Mouse (Mus musculus) adrenal gland, postnatal 4 days (tissue): ENCODE measurements around the gene Hid1. TPM values are rescaled to one million over a fixed set of nuclear protein-coding genes. Genes with fewer than 3 reads are reported as not detected.
"Not testable (repeated sequence)": the region's sequence is repeated elsewhere in the genome, so short reads cannot be mapped to it uniquely, and the experiment has no call there.

ENCODE experiments used
- DNase-seq, 2 experiments: peaks; one replicate each; pipeline ENCODE4 v3.0.0; 2021 to 2022; ENCODE audit warnings: low spot score in 2 of 2, mixed read lengths in 2 of 2
- long read RNA-seq, 2 experiments: library from polyadenylated mRNA; stranded (forward); transcript quantifications; one replicate each; pipeline ENCODE4 v2.0.0; 2021
- total RNA-seq, 2 experiments: library from RNA; stranded (reverse); gene quantifications; 2 replicates each; pipeline ENCODE4 v1.2.3; 2021

The Hid1 gene
- 10 to 100 TPM; 29.0 to 34.2 TPM for total RNA-seq
- long read RNA-seq, experiment 1, transcript Hid1-201 (19 exons, 3,236 nt), result major isoform, 8 of 27 reads
- long read RNA-seq, experiment 1, transcript Hid1-202 (19 exons, 3,276 nt), result major isoform, 8 of 27 reads
- long read RNA-seq, experiment 1, partial matches to known transcripts, result 5 of 27 reads
- long read RNA-seq, experiment 1, other reads (novel, unspliced or antisense), result 6 of 27 reads
- long read RNA-seq, experiment 2, partial matches to known transcripts, result 9 of 21 reads
- long read RNA-seq, experiment 2, other reads (novel, unspliced or antisense), result 6 of 21 reads

DNA sequence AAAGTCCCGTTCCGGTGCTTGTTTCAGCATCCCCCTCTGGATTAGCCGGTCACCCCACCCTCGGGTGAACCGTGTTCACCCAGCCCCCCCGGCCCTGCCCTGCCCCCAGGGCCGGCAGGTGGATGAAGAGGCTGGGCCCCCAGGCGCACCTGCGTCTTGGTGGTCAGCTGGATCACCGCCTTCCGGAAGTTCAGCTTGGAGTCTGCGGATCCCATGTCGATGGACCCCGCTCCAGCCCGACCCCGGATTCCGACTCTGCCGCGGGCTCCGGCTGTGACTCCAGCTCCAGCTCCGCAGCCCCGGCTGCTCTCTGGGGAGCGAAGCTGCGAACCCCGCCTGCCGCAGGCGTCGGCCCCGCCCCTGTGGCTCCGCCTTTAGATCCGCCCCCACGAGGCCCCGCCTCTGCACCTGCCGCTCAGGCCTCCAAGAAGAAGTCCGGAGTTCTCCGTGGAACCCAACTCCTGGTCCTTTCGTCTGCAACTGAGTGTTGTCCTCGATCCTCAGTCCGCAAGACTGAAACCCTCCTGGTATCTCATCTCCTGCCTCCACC lies at the start of gene Hid1:
Gene Hid1, minus strand, starts transcription at position 362 of the 550 bp plus-strand sequence.
- DNase-seq, result peak; percentile 57 to 66

DNA sequence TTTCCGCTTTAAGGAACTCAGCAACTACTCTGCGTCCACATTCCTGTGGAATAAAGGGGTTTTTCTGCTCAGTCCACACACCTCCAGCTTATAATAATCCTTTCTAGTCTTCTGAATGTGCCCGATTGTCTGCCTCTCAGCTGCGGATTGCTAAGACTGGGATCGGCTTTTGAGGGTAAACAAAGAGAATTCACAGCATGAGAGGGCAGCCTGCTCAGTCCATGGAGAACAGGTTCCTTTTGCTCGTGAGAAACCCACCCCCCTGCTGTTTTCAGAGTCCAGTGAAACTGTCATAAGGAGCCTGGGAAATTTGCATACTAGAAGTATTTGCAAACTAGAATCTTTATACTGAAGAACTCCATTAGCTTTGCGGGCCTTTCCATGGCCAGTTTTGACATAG lies 42.0 kb upstream of the Hid1 start:
- no peak for DNase-seq

DNA sequence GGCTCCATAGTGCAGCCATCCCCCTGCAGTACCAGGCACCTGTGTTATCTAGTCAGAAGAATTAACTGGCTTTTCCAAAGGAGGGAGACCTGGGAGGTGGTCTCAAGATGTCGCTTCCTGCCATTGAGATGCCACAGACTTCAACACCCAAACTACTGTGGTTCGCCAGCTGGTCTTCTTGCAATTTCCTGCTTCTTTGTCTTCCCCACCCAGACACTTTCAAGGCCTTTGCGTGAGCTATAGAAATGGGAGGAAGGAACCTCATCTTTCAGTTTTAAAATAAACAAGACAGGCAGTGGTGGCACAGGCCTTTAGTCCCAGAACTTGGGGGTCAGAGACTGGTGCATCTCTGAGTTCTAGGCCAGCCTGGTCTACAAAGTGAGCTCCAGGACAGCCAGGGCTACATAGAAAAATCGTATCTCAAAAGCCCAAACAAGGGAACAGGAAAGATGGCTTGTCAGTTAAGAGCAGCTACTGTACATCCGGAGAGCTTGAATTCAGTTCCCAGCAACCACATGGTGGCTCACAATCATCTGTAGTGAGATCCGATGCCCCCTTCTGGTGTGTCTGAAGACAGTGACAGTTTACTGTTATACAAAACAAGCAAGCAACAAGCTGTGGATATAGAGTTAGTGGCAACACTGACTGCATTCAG lies 40.8 kb upstream of the Hid1 start:
- no peak for DNase-seq

DNA sequence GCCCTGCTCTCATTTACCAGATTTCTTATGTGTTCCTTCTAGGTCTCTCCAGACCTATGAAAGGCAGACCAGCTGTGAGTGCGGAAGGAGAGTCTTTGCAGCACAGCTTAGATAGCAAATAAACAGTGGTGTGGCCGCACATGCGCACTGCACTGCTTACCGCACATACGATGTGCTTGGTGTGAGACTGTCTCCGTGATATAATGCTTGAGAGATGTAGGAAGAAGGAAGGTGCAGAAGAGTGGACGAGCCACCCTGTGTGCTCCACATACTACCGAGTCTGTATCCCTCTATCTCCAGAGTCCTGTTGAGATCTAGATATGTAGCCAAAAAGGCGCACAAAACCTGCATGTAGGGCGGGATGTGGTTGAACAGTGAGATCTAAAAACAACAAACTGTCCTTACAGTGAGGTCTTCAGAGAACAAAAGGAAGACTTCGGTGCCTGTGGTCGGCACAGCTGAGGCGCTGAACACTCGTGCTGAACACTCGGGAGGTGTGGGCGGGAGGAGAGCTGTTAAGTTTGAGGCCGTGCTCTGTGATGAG lies 39.4 kb upstream of the Hid1 start:
- no peak for DNase-seq

DNA sequence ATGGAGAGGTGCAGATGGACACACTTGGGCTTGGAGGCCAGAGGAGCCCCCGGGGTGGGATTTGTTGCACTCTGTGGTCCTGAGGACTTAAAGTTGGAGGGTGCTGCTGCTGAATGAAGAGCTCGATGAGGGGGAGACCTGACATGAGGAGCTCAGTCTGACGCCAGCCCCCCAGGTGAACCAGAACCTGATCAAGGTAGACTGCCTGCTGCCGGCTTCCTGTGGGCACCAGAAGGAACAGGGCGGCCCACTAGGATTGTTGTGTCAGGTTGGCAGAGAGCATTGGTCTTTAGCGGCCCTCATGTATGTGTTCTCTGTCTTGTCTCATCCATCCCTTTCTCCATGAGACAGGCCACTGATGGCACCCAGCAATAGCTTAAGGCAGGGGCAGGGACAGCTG lies 38.2 kb upstream of the Hid1 start:
- no peak for DNase-seq

DNA sequence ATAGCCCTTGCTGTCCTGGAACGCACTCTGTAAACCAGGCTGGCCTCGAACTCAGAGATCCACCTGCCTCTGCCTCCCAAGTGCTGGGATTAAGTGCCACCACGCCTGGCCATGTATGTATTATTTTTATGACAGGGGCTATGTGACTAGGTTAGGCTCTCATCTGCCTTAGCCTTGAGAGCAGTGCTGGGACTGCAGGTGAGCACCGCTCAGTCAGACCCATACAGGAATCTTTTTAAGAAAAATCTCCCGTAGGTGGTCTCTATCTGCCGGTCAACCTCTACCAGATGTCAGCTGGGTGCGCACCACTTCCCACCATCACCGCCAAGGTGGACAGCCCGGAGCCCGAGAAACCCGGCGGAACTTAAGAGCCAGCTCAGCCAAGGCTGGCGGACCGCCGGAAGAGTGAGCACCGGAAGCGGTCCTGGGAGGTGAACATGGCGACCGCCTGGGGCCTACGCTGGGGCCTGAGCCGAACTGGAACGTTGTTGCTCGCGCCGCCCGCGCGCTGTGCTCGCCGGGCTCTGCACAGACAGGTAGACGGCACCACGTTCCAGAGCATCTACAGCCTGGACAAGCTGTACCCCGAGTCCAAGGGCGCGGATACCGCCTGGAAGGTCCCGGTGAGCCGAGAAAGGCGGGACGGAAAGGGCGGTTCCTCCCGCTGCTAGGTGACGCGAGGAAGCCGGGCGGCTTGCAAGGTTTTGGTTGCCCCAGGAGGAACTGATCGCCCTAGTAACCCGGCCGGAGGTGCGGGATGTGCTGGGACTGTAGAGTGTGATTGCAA lies 36.0 kb upstream of the Hid1 start, which contains the start of gene Mrpl58:
Gene Mrpl58, plus strand, starts transcription at position 415 of the 787 bp plus-strand sequence.
- DNase-seq, result peak; percentile 63 to 75

DNA sequence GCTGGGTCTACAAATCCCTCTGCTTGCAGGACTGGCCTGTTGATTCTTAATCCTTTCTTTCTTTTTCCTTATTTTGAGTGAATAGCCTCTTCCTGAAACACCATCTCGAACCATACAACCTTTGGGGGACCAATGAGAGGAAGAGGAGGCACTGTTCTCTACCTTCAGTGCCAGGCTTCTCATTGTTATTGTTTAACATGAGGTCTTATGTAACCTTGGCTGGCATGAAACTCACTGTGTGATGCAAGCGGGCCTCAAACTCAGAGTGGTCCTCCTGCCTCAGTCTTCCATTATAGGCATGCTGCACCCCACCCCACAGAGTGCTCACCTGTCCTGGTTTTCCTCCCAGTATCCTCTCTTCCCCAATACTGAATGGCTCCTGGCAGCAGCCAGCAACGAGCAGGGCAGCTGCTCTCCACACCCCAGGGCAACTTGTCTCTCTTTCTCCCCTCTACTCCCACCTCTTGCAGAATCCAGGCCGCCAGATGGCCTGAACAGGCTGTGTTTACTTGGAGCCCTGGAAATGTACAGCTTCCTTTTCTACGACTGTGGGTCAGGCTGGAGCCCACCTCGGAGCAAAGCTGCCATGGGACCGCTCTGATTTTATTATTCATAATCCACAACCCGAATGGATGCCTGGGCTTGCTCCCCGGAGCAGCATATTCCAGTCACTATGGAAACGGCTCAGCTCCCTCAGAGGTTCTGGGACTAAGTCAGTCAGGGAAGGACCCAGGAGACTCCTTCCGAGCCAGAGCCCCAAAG lies 33.3 kb upstream of the Hid1 start:
- DNase-seq, result no peak

DNA sequence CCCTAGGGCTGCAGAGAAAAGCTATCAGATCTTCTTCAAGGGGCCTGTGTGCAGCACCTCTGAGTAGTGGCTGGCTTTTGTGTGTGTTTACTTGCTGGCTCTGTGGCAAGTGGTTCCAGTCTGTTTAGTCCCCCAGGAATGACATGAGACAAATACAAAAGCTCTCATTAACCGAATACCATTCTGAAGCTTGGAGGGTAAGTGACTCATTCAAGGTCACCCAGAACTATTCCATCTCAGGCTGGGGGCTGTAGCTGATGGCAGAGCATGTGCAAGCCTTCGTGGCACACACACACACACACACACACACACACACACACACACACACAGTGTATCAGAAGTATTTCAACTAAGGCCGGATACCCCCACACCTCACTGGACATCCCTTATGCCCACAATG lies 32.6 kb upstream of the Hid1 start:
- DNase-seq, result no peak

DNA sequence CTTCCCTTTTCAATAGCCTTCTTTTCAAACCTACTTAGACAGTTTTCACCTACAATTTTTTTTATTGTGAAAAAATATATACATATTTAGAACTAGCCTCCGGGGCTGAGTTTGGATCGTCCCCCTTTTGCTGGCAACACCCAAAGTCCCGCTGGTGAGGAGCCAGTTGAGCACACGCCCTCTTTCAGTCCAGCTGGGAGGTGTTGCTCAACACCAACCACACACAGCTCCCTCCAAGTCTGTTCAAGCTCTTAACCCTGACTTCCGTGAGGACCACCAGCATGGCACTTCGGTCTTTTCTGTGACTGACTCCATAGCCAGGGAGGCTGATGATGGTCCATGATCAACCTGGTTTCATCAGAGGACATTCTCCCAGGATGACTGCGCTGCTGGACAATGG lies 30.5 kb upstream of the Hid1 start:
- DNase-seq, result no peak

DNA sequence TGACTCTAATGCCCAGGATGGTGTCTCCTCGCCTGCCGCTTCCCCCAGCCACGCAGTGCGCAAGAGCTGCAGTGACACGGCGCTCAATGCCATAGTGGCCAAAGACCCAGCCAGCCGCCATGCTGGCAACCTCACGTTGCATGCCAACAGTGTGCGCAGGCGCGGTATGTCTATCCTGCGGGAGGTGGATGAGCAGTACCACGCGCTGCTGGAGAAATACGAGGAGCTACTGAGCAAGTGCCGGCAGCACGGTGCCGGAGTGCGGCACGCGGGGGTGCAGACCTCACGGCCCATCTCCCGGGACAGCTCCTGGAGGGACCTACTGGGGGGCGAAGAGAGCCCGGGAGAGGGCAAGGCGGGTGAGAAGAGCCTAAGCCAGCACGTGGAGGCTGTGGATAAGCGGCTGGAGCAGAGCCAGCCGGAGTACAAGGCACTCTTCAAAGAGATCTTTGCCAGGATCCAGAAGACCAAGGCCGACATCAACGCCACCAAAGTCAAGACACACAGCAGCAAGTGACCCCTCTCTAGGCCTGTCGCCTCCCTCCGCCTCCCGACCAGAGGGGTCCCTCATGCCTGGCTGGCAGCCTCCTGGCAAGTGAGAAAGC lies 26.3 kb upstream of the Hid1 start:
- no peak for DNase-seq

DNA sequence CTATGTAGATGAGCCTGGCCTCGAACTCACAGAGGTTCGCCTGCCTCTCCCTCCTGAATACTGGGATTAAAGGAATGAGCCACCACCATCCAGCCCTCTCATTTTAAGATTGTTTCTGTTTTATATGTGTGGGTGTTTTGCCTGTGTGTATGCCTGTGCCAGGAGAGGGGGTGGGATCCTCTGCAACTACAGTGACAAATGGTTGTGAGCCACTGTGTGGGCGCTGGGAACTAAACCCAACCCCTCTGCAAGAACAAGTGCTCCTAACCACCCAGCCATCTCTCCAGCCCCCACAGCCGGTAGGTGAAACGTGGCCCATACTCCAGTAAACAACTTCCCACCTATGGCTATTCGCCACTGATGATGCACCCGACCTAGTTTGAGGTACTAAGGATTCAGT lies 23.8 kb upstream of the Hid1 start:
- DNase-seq, result no peak

DNA sequence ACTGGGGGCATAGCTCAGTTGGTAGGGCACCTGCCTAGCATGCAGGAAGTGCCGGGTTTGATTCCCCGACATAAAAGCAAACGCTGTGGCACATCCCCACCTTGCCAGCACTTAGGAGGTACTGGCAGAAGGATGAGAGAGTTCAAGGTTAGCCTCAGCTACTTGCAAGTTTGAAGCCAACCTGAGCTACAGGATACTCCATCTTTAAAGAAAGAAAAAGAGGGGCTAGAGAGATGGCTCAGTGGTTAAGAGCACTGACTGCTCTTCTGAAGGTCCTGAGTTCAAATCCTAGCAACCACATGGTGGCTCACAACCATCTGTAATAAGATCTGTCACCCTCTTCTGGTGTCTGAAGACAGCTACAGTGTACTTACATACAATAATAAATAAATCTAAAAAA lies 19.3 kb upstream of the Hid1 start:
- not testable (repeated sequence) for DNase-seq

DNA sequence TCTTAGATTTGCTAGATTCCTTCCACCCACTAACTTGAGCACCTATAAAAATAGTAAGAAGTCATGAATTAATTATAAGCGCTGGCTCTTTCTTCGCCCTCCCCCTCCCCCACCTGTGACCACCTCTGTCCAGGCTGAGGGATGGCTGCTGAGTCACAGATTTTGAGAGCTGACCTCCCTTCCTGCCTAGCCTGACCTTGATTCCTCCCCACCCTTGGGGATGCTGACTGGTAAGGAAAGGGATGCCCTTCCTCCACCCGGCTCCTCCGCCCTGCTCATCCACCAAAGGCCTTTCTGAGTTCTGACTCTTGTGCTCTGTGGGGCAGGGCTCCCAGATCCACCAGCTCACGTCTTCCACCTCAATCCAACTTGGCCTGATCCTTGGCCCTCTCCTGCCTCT lies 17.0 kb upstream of the Hid1 start:
- DNase-seq, result no peak

DNA sequence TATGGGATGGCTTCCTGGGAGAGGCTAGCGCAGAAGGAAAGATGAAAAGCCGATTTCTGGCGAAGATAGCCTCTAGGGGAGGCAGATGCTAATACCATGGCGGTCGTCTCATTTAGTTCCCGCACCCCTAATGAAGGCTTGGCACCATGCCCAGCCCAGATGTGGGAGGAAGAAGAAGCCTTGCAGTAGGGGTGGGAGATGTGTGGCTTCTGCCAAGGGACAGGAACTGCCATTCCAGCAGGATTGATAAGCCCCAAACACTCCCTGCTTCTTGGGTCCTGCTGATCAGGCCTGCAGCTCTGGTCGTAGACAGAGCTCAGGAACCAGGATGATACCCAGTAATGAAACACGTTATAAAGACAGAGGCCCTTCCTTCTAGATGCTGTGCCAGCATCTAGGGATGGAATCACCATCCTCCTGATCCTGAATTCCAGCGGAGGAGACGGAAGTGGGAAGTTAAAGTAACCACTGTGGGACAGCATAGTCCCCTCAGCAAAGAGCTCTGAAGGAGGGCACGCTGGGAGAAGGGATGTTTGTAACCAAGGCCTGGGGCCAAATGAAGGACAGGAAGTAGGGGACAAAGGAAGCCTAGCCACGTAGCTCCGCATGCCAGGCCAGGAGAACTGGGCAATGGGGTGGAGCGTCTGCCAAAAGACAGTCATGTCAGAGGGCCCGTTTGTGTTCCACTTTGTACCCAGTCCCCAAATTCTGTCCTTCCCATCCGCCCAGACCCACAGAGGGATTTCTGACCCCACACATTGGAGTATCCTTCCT lies 16.3 kb upstream of the Hid1 start:
- DNase-seq, result no peak

DNA sequence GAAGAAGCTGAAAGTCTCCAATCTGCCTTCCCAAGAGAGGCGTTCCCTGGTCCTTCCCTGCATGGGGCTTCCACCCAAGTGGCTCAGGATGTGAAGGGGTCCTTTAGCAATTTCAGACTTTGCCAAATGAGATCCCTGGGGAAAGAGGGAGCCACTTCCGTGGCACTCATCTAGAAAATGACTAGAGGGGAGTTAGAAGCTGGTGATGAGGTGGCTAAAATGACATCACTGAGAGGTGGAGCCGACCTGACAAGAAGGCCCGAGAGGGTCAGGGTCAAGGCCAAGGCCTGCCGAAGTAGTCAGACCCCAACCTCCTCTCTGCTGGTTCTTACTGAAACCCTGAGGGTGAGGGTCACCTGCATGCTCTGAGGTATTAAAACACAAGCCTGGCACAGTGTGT lies 15.3 kb upstream of the Hid1 start:
- no peak for DNase-seq

DNA sequence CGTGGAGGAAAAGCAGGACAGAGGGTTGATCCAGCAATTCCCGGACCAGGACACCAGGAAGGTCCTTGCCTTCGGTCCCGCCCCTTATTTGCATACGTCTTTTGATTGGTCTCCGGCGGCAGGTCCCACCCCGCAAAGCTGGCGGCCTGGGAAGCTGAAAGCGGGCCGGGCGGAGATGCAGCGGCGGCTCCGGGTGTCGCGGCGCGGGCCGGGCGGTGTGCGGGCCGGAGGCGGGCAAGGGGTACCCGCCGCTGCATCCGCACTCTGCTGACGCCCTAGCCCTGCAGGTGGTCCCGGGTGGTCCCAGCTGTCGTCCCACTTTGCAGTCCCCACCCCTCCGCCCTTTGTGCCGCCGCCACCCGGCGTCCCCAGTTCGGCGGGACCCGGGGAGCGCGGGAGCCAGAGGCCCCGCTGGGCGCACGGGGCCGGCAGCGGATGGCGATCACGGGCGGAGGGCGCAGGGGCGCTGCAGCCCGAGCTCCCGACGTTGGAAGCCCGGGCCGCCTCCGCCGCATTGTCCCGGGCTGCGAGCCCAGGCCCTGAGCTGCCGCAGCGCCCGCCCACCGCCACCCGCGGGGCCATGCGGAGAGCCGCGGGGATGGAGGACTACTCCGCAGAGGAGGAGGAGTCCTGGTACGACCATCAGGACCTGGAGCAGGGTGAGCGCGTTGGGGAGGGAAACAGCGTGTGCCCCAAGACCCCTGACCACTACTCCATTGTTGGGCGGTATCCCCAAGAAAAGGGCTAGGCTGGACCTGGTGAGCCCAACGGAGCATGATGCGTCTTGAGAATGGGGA lies 14.4 kb upstream of the Hid1 start, which contains the start of gene Cdr2l:
Gene Cdr2l, plus strand, starts transcription at position 174 of the 797 bp plus-strand sequence.
- peak; percentile 74 to 84 for DNase-seq

DNA sequence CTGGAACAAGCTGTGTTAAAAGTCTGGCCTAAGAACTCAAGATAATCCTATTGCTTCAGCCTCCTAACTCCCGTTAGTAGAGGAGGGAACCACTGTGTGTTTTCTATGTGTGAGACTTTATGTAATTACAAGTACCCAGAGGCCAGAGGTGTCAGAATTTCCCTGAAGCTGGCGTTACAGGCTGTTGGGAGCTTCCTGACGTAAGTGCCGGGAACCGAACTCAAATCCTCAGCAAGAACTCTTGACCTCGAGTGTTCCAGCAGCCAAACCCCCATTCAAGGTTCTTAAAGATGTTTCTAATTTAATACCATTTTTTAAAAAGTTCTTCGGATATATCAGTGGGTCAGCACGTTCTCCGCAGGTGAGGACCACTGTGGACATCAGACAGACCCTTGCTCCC lies 13.7 kb upstream of the Hid1 start:
- DNase-seq, result no peak

DNA sequence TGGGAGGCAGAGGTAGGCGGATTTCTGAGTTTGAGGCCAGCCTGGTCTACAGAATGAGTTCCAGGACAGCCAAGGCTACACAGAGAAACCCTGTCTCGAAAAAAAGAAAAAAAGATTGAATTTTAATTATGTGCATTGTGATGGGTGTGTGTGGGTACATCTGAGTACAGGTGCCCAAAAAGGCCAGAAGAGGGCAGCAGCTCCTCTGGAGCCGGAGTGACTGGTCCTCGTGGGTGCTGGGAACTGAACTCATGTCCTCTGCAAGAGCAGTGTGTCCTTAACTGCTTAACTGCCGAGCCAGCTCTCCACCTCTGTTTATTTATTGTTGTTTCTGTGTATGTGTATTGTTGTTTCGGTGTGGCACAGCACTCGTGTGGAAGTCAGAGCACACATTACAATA lies 10.3 kb upstream of the Hid1 start:
- no peak for DNase-seq

DNA sequence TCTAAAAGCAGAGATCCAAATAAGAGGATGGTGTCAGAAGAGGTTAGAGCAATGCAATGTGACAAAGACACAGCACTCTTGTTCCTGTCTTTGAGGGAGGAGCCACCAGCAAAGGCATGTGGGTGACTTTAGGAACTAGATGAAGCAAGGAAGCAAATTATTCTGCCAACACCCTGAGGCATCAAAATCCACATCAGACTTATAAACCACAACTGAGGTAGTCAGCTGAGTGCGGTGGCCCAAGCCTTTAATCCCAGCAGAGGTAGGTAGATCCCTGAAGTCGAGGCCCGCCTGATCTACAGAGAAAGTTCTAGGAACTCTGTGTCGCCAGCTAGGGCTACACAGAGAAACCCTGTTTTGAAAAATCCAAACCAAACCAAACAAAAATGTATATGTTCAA lies 9.7 kb upstream of the Hid1 start:
- DNase-seq, result no peak
